9 mouse cellular contexts compared by ENCODE assay signal in the genomic region with DNA sequence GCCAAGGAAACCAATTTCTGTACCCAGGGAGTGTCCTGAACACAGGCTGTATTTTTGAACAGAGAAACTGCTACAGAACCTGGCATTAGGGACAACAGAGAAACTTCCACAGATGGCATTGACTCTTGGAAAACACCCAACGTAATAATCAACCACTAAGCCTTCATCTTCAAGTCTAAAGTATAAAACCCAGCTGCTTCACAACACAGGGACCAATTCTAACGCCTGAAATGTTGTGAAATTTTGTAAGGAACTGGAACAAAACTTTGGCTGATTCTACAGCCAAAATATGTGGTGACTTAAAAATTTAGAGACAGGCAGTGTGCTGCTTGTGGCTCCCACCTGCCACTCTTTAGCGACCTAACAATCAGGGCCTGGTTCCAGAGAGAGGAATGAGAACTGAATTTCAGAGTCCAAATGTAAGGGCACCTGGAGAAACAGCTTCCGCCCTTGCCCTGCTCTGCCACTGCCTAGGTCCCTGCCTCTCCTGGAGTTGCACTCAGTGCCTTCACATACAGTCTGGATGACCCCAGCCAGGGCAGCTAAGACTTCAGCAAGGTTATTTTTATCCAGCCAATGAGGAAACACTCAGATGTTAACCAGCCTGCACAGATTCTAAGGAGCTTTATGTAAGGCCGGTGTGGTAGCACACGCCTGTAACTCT. TPM values are rescaled to one million over a fixed set of nuclear protein-coding genes. Genes with fewer than 3 reads are reported as not detected.
DNase-seq lines count a peak whose midpoint lies in the region; ATAC-seq and TF ChIP-seq lines count a peak whose summit lies in the region.
"Had no signal": no experiment of that assay in that cellular context is flagged by ENCODE, and none has a peak within 500 bp of the region (broad histone marks: within the 10 kb centered on the region; RNA-seq: fewer than 3 reads in every experiment).

No protein-coding gene starts in this region.

- H3K4me3 ChIP-seq in forebrain, embryonic 13.5 days = no peak overlapping the region
- no peak overlapping the region for H3K4me3 ChIP-seq in forebrain, embryonic 12.5 days (replicated peaks)
- no peak overlapping the region for H3K4me3 ChIP-seq in lung, embryonic 14.5 days (ENCODE audit: low read depth, low read length)
- H3K4me3 ChIP-seq in lung, adult 2 months (replicated peaks; ENCODE audit: extremely low read depth, low read depth, low read length) = no peak overlapping the region
- H3K4me3 ChIP-seq in small intestine, adult 2 months (ENCODE audit: low read depth, low read length) = no peak overlapping the region

- ATAC-seq in forebrain, embryonic 13.5 days = no peak
- no peak for ATAC-seq in forebrain, embryonic 12.5 days (ENCODE audit: low FRiP score)
- no peak for ATAC-seq in lung, embryonic 14.5 days (ENCODE audit: insufficient read depth)

- no peak for TF ChIP-seq POLR2A in lung, adult 2 months (IDR thresholded peaks at IDR 0.05; ENCODE audit: borderline replicate concordance, extremely low read depth, low read depth, low read length)
- TF ChIP-seq POLR2A in small intestine, adult 2 months (IDR thresholded peaks at IDR 0.05; ENCODE audit: low read depth, low read length) = no peak

- no peak overlapping the region for H3K4me2 ChIP-seq in forebrain, embryonic 13.5 days
- no peak overlapping the region for H3K4me2 ChIP-seq in forebrain, embryonic 12.5 days
- no peak overlapping the region for H3K4me2 ChIP-seq in lung, embryonic 14.5 days

- H3K27me3 ChIP-seq in forebrain, embryonic 13.5 days = no peaks in the 10 kb centered on the region
- H3K27me3 ChIP-seq in forebrain, embryonic 12.5 days = no peaks in the 10 kb centered on the region
- no peaks in the 10 kb centered on the region for H3K27me3 ChIP-seq in lung, embryonic 14.5 days (ENCODE audit: insufficient read depth, low read length)
- no peaks in the 10 kb centered on the region for H3K27me3 ChIP-seq in small intestine, adult 2 months (ENCODE audit: control insufficient read depth, insufficient read depth, low read length)

- 74% methylated on average over 6 of the region's 6 CpGs for WGBS in forebrain, embryonic 13.5 days
- WGBS in forebrain, embryonic 12.5 days = 86% methylated on average over 6 of the region's 6 CpGs
- WGBS in lung, embryonic 14.5 days = 64% methylated on average over 6 of the region's 6 CpGs
- WGBS in lung, adult 2 months = 60% methylated on average over 6 of the region's 6 CpGs
- WGBS in small intestine, adult 2 months = 55% methylated on average over 6 of the region's 6 CpGs

- H3K4me1 ChIP-seq in forebrain, embryonic 13.5 days = peaks cover 58% of the 10 kb centered on the region
- H3K4me1 ChIP-seq in forebrain, embryonic 12.5 days = peaks cover 37% of the 10 kb centered on the region
- H3K4me1 ChIP-seq in lung, embryonic 14.5 days (ENCODE audit: insufficient read depth) = peaks cover 20% of the 10 kb centered on the region
- peaks cover 8% of the 10 kb centered on the region for H3K4me1 ChIP-seq in lung, adult 2 months (ENCODE audit: control insufficient read depth, insufficient read depth, low read length)
- H3K4me1 ChIP-seq in small intestine, adult 2 months (ENCODE audit: control insufficient read depth, insufficient read depth, insufficient read length, low read length) = peaks cover 2% of the 10 kb centered on the region

- H3K36me3 ChIP-seq in forebrain, embryonic 13.5 days (ENCODE audit: poor library complexity, severe bottlenecking) = no peaks in the 10 kb centered on the region
- H3K36me3 ChIP-seq in forebrain, embryonic 12.5 days (replicated peaks) = no peaks in the 10 kb centered on the region
- H3K36me3 ChIP-seq in lung, embryonic 14.5 days (ENCODE audit: insufficient read depth) = no peaks in the 10 kb centered on the region
- no peaks in the 10 kb centered on the region for H3K36me3 ChIP-seq in small intestine, adult 2 months (ENCODE audit: control insufficient read depth, insufficient read depth, low read length)

- peak overlapping the region; percentile 63 for H3K27ac ChIP-seq in forebrain, embryonic 13.5 days
- H3K27ac ChIP-seq in forebrain, embryonic 12.5 days = no peak overlapping the region
- peak overlapping the region; percentile 70; the same call in 1 of the 2 replicates for H3K27ac ChIP-seq in lung, embryonic 14.5 days (ENCODE audit: low read depth)
- 0 out of 2 replicates have a peak overlapping the region, but pooled peaks have one; percentile 5 for H3K27ac ChIP-seq in small intestine, adult 2 months (ENCODE audit: insufficient read depth, low read depth, low read length)

- peak; percentile 39 for DNase-seq in lung, embryonic 14.5 days
- no peak for DNase-seq in lung, adult 2 months
- peak; percentile 48 to 55 for DNase-seq in layer of hippocampus, adult 8-10 months (ENCODE audit: low spot score in 2 of 2)
- no peak for DNase-seq in thymus, postnatal 14 days
- DNase-seq in urinary bladder, postnatal 14 days (ENCODE audit: low spot score) = no peak
- DNase-seq: adrenal gland, adult 2 months had no signal

- H3K9me3 ChIP-seq in forebrain, embryonic 13.5 days (replicated peaks) = no peaks in the 10 kb centered on the region
- no peaks in the 10 kb centered on the region for H3K9me3 ChIP-seq in forebrain, embryonic 12.5 days
- H3K9me3 ChIP-seq in lung, embryonic 14.5 days (ENCODE audit: low read depth, low read length) = no peaks in the 10 kb centered on the region

- H3K9ac ChIP-seq in forebrain, embryonic 13.5 days = no peak overlapping the region
- no peak overlapping the region; the same call in 1 of the 2 replicates for H3K9ac ChIP-seq in forebrain, embryonic 12.5 days
- no peak overlapping the region; the same call in 1 of the 2 replicates for H3K9ac ChIP-seq in lung, embryonic 14.5 days

- no peak for TF ChIP-seq CTCF in lung, embryonic 14.5 days (IDR thresholded peaks at IDR 0.05; ENCODE audit: low read depth)
- TF ChIP-seq CTCF in lung, adult 2 months (IDR thresholded peaks at IDR 0.05; ENCODE audit: insufficient read depth, low read length) = no peak
- TF ChIP-seq CTCF in small intestine, adult 2 months (IDR thresholded peaks at IDR 0.05; ENCODE audit: extremely low read depth, insufficient read length, insufficient replicate concordance, low read depth, low read length) = no peak

RNA-seq across cellular contexts. Expression of a gene that starts 33.2 kb away (rescaled TPM):
- polyA plus RNA-seq in forebrain, embryonic 13.5 days (2015; fragmentation: Nextera tagmentation; extraction: Ambion mirVana) = 10.3 and 11.5 TPM in 2 replicates
- polyA plus RNA-seq in forebrain, embryonic 12.5 days (2016; fragmentation: Nextera tagmentation; extraction: Ambion mirVana) = 12.3 and 12.6 TPM in 2 replicates
- 27.5 and 28.0 TPM in 2 replicates for polyA plus RNA-seq in lung, embryonic 14.5 days (2014; fragmentation: Nextera tagmentation; extraction: Ambion mirVana)
- polyA plus RNA-seq in lung, adult 2 months (2012; rRNA removed) = 26.3 and 27.9 TPM in 2 replicates
- total RNA-seq in layer of hippocampus, adult 8-10 months (2022) = 10 to 100 TPM; 20.5 to 24.6 (median 21.8) TPM
- 11.0 and 15.7 TPM in 2 replicates for polyA plus RNA-seq in small intestine, adult 2 months (2012; rRNA removed)

Comparison
In these comparisons a context has a peak if more than half of its experiments do, and no peak if none do; other contexts are left out.
1. DNase-seq: peak in lung, embryonic 14.5 days (single experiment) and layer of hippocampus, adult 8-10 months (2 of 2); none in lung, adult 2 months (single experiment), thymus, postnatal 14 days (single experiment) and urinary bladder, postnatal 14 days (single experiment).